Mouse (Mus musculus) thymus, postnatal 10 days (tissue): ENCODE data around the gene Tanc1.

Experiments used
- DNase-seq, 2 experiments: peaks; one replicate each; pipeline ENCODE4 v3.0.0; 2021; ENCODE audit warnings: low spot score in 2 of 2

Tanc1 gene

DNA sequence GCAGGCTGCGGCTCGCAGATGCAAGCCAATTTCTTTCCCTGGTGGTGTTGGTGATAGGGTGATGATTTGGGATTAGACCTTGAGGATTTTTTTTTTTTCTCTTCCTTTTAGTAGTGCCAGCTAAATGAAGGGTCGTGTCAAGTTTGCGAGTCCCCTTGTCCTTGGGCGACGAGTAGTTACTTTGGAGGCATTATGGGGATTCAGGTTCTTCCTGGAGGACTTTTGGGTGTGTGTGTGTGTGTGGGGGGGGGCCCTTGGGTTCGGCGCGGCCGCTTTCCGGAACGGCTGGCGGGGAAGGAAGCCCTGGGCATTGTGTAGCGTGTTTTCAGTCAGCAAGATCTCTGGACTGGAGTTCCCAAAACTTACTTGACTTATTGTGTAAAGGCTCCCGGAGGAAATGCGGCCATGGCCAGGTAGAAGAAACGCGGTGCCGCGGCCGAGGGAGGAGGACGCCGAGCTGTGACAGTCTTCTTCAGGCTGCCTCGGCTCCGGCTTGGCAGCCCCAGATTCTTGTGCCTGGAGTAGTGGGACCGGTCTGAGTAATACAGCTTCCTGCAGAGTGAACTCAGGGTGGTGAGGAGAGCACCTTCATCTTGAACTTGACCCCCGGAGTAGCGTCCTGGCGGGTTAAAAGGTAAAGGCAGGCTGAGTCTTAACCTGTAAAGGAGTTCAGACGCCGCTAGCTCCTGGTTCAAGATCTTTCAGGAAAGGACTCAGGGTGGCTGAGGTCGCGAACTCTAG, 1.1 kb downstream of the Tanc1 start:
- DNase-seq = no peak

DNA sequence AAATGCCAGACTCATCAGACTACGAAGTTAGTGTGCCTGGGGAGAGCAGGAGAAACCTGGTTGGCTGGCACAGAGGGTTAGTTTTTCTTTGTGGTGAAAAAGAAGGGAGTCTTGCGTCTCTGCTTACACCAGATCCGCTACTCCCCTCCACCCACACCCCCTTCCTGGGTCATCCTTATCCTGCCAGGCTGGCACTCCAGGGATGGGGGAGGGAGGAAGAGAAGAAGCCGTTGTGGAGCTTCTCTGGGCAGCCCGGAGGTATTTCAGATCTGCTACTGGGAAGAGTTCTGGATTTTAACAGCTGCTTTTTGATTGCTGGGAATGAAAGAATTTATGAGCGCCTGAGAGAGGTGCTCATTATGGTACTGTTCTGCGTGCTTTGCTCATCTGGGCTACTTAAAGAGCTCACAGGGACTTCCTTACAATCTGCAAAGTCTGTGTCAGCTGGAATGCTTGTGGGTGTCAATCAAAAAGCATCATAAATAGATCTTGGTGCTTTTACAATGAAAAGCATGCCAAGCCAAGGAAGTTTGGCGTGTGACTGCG, 1.7 kb downstream of the Tanc1 start:
- no peak for DNase-seq

DNA sequence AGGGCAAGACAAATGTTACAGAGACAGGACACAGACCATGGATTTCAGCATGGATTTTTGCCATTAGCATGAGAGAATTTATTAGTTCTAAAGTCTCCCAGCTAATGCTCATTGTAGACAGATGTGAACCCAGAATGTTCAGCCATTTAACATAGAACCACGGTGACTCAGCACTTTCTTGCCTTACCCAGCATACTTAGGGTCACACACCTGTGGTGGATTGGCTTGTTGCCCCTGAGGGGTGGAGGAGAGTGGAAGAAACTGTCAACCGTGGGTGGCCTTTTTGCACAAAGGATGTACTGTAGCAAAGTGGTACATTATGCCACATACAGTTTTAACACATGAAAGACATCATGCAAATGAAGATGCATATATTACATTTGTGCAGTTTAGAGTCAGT, 5.0 kb downstream of the Tanc1 start:
- no peak for DNase-seq

DNA sequence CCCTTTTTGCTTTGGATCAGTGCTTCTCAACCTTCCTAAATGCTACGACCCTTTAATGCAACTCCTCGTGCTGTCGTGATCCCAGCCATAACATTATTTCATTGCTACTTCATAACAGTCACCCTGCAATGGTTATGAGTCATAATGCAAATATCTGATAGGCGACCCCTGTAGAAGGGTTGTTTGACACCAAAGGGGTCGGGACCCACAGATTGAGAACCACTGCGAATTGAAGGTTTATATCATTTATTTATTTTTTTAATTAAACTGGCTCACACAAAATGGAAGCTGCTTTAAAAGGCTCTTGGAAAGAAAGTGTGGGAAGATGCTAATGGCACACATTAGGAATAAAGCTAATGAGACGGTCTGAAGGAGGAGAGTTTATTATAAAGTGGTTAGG, 7.2 kb downstream of the Tanc1 start:
- no peak for DNase-seq

DNA sequence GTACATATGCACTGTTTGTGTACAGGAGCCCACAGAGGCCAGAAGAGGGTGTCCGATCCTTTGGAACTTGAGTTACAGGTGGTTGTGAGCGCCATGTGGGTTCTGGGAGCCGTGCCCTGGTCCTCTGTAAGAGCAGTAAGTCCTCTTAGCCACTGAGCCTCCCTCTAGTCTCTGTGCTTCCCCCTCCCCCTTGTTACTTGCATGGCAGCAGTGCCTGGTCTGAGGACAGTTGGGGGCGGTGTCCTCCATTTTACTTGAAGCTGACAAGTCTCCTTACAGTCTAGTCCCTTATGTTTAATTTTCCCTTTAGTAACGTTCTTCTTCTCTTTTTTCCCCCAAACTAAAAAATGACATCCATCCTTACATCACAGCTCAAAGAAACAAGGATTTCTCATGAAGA, 8.8 kb downstream of the Tanc1 start:
- no peak for DNase-seq

DNA sequence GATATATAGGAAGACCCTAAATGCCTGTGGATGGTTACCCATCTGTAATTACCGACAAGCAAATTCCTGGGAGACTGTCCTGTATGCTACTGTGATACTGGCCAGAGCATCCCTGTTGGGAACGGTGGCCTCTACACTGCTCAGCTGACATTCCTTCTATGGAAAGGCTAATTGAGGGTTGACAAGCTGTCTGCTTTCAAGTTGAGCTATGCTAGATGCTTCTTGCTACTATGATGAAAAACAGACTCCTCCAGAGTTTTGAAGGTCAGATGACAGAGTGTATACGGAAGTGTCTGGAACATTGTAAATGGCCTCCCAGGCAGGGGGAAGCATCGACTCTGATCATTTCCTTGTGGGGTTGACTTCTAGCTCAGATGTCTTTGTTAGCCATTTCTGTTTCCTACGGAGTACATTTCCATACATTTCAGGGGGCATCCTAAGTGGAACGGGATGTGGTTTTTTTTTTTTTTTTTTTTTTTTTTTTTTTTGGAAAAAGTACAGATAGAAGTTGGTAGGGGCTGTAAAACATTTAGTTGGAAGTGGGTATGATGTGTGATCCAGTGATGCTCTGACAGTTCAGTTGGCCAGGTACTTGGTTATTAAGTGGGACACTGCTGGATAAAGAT, 10.8 kb downstream of the Tanc1 start:
- no peak for DNase-seq

DNA sequence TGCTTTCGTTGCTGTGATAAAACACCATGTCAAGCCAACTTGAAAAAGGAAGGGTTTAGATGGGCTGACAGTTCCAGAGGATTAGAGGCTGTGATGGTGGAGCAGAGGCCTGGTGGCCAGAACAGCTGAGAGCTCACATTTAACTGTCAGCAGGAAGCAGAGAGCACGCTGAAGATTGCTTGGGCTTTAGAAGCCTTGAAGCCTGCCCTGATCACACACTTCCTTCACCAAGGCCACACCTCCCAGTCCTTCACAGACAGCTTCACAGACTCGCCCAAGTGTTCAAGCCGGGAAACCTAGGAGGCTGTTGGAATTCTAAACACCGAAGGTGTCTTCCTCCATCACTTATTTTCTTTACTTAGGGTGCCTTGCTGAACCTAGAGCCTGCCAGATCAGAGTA, 12.0 kb downstream of the Tanc1 start:
- no peak for DNase-seq

DNA sequence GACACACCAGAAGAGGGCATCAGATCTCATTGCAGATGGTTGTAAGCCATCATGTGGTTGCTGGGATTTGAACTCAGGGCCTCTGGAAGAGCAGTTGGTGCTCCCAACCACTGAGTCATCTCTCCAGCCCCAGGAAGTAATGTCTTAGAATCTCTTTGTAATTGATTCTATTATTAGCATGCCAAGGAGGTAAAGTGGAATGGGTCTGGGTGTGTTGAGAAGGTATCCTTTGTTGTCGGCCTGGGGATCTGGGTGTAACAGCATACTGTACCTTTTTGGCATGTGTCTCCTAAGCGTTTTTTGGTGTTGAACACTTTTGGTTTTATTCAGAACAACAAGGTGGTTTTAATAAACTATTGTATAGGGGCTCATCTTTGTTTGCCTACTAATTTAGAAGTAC, 13.6 kb downstream of the Tanc1 start:
- DNase-seq = no peak

DNA sequence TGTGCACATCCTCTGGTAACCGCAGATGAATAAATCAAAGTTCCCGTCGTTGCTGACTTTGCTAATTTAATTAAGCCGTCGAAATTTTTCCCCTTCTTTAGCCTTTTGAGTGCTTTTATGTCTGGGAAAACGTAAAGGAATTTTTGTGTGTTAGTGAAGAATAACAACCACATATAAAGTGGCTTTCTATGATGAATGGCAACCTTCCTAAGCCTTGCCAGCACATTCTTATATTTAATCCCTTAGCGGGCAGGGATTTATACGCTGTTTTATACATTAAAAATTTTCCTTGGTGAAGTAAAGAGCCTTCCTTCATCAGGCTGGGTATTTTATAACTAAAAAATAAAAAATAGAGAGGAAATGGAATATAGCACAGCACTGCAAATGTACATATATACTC, 14.1 kb downstream of the Tanc1 start:
- DNase-seq = no peak

DNA sequence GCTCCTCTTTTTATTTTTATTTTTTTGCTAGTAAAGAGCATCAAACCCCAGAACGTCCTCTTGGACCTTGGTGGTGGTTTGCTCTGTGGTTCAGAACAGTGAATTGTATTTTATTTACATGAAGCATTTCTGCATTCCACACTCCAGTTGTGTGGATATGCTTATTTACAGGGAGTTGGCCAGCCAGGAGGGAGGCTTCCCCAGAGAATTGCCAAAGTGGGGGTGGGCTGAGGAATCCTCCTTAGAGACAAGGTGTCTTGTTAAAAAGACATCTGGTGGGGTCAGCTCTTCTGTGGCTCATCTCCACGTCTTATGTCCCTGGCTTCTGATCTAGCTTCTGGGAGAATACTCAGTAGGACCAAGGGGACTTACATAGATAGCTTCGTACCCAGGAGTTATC, 14.6 kb downstream of the Tanc1 start:
- DNase-seq = no peak

DNA sequence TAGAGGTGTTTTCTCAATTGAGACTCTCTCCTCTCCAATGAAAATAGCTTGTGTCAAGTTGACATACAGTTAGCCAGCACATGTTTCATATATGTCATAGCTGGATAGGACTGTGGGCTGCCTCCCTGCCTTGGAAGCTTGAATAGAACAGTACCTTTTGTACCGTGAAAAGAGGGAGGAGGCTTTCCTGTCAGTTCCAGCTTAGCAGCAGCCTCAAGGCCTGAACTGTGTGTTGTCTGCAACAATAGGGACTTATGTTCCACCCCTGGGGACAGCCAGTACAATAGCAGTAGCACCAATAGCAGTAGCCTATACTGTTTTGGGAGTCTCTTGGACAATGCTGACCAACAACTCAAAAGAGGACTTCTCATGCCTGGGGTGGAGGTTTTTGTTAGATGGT, 15.7 kb downstream of the Tanc1 start:
- no peak for DNase-seq

DNA sequence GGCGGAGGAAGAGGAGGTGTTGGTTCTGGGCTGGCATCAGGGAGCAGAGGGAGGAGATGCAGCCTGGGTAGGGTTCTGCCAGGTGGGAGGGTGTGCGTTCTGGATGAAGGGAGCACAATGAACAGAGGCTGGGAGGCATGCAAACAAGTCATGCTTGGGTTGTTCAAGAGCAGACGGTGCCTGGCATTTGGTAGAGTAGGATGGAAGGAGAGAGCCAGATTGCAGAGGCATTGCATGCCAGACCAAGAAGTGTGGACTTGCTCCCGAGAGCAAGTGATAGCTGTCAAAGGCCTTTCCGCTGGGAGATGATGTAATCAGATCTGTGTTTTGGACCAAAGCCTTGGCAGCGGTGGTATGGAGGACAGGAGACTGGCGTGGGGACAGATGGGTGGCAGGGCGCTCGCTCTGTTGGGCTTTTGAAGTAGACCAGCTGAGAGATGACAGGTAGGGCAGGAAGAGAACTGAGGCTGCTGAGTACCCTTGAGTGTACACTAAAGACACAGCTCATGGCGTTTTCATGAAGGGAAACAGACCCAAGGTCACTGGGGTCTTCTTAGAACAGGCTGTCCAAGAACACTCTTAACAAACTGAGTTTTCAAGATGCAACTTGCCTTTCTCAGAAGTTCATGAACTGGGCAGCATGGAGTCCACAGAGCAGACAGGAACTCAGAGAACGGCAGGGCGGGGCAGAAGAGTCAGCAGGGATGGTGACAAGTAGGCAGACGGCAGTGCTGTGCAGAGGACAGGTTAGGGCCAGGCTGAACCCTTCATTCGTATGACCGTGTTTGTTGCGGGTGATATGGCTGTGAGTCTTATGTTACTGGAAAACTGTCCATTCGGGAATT, 16.4 kb downstream of the Tanc1 start:
- no peak for DNase-seq

DNA sequence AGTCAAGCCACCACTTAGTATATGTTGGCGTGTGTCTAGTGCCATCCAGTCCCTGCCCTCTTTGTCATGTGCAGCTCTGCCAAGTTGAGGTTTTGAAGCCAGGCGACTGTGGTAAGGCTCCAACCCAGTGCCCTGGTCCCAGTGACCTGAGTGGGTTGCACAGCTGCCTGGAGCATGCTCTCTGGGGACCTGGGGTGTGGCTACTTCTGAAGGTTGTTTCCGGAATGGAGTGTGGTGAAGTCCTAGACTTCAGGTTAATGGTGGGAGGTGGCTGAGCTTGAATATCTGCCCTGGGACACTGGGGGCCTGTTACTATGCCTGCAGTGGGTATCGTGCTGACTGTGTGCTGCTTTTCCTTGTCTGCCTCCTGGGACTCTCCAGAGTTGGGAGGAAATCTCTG, 18.0 kb downstream of the Tanc1 start:
- DNase-seq = no peak

DNA sequence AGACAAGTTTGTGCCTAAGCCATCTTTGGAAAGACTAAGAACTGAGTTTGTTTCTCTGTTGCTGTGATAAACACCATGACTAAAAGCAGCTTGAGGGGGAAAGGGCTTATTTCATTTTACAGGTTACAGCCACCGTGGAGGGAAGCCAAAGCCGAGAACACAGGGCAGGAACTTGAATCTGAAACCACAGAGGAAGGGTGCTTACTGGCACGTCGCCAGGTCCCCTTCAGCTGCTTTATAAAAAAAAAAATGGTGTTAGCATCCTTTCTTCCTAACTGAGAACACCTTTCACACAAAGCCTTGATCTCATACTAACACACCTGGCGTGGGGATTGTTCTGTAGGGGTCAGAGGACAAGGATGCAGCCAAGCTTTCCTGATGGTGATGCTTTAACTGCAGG, 19.6 kb downstream of the Tanc1 start:
- peak; percentile 31 to 51 for DNase-seq

DNA sequence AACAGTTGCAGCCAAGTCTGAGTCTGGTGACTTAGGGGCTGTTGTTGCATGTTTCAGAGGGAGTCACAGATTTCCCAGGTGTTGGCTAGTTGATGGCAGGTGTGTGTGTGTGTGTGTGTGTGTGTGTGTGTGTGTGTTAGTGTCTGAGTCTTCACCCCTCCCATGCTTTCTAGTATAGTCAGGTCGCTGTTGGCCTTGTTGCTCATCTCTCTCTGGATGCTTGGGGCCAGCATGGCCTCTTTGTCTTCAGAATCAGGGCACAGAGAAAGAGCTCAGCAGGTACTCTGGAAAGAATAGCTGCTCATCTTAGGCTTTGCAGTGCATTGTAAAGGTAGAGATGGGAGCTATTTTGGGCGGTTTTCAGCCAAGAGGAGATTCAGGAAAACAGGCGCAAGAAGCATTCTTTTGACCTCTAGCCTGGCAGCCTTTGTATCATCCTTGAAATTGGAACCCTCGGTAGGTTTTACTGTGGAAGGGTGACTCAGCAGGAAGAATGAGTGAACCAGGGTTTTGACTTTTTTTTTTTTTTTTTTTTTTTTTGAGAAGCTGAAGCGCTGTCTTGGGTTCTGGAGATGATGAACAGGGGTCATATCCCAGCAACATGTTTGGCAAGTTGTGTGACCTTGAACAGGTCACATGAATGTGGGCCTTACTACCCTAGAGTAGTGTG, 22.1 kb downstream of the Tanc1 start:
- no peak for DNase-seq

DNA sequence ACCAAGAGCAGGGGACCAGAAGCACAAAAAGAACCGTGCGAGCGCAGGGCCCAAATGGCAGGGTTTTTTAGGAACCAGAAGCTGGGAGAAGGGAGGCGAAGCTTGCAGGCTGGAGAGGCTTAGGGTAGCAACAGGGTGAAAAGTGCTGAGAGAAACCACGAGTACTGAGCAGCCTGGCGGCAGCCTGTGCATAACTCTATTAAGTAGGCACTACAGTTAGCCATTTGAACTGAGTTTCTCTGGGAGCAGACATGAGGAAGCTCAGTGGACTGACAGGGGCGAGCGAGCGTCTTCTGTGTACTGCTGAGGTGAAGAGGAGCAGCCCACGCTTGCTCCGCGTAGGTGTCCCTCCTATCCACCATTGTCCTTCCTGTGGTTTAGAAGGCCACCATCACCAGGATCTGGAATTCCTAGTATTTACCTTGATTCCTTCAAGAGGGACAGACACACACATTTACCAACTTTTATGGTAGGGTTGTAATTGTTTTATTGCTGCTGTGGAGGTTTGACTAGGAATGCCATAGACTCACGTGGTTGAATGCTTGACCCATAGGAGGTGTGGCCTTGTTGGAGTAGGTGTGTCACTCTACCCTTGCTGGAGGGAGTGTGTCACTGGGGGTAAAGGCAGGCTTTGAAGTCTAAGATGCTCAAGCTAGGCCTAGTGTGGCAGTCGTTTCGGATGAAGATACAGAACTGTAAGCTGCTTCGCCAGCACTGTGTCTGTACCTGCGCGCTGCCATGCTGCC, 25.4 kb downstream of the Tanc1 start:
- DNase-seq = no peak

DNA sequence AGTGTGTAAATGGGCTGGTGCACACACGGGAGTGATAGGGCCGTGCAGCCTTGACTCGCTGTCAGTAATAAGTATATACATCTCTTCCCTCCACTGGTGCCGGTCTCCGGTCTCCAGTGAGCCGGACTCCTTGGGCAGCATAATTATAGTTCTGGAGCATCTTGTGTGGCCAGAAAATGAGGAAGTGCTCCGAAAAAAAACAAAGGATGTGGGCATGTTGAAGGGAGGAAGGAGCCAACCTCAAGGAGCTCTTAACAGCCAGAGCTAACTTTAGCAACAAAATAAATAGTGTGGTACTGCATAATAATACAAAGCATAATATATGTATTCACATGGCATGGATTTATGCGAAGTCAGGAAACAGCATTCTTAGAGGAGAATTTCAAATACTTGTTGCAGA, 30.9 kb downstream of the Tanc1 start:
- DNase-seq = no peak

DNA sequence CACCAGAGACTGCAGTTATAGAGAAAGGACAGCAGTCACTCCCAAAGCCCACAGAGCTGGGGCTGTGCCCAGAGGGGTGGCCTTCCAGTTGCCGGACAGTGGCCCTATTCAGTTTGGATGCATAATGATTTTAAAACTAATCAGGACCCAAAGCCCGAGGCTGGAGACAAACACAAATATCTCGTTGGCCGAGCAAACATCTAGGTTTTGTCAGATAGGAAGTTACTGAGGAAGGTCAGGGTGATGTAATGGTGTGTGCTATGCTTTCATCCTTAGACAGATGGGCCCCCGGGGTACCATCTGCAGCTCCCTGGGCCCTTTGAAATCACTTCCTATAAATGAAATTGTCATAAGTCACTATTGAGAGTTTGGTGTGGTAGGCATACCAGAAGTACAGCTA, 33.0 kb downstream of the Tanc1 start:
- DNase-seq = no peak

DNA sequence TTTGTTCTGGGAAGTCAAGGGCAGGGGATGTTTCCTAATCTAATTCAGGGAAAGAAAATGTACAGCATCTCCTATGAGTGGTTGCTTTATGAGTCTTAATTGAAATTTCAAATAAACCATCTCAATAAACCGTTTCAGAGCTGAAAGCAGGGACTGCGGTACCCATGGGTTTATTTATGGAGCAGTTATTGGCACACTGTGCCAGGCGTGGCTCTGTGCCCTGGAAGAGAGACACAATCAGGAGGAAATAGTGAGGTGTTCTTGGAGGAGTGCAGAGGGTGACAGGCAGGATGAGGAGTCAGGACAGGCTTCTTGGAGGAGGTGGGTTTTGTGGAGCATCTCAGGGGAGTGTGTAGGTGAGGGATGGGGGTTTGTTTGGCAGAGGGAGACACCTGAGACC, 33.7 kb downstream of the Tanc1 start:
- DNase-seq = no peak

DNA sequence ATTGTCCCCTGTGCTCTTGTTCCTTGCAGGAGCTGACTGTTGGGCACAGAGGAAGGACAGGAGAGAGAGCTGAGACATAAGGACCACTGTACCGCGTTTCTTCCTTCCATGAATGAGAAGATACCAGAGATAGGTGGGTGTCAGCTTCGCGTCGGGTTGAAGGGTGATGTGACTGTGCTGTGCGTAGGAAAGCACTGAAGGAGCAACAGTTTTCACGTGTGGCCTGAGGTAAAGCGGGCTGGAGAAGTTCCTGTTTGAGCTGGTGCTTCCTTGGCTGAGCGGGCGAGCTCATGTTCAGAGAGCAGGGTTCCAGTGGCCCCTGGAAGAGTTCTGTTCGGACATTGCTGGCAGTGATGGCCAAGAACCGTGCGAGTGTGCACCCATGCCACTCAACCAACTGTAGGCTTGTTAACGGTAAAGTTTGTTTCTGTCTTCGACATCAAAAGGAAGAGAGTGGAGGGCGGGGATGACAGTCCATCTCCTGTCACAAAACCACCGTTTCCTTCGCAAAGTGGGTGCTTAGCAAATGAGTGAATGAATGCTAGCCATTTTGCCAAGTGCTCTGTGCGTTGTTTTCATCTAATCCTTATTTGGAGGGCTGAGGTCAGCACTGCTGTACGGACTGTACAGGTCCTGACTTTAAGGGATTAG, 35.0 kb downstream of the Tanc1 start:
- DNase-seq = peak in 1 of 2 experiments; percentile 10

DNA sequence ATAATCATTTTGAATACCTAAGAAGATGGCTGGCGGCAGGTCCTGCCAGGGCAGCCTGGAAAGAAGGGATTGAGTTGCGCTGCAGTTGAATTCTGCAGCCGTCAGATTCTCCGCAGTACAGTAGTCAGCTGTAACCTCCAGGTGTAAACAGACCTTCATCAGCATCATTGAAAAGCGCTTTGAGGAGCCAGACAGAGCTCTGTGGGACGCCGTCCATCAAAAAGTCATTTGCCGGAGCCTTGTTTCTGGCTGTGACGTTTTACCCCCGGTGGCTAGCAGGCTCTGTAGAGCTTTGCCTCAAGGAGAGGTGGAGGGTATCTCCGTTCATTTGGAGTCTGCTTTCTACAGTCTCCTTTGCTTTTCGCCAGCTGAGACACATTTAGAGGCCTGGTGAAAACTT, 36.6 kb downstream of the Tanc1 start:
- no peak for DNase-seq
